Mouse (Mus musculus) testis, postnatal 10 days (tissue): ENCODE results near the gene Adcy5.

Experiments used
- DNase-seq: peaks from one replicate; pipeline ENCODE4 v3.0.0; 2021; ENCODE audit warnings: low spot score

Adcy5 gene

DNA sequence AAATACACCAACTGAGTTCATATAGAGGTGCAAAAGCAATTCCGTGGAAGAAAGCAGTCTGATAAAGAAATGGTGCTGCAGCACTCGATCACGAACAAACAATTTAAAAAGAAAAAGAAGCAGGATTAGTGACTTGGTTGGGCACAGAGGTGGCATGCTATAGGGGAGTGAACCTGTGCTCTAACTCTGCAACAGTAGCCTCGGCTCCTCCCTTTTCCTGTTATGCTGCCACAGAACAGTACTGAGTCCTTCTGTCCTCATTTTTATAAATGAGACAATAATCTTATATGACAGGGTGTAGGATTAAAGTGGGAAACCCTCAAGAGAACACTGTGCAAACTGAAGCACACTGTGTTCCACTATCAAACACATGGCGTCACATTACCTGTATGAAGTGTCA, 162.8 kb downstream of the Adcy5 start:
- no peak for DNase-seq

DNA sequence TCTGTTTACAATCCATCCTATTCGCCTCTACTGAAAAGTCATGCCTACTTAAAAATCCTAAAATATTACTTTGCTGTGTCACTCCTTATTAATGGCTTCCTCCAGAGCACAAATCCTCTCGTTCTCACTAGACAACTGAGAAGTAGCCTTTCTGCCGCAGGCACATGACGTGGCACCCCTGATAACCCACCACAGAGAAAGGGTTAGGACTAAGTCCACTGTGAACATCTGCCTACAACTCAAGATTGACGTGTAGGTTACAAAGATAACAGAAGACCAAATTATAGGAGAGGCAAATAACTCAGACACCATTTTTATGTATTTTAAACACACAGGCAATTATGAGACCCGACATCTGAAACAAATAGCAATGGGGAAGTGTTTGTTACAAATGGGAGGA, 163.7 kb downstream of the Adcy5 start:
- DNase-seq, result no peak

DNA sequence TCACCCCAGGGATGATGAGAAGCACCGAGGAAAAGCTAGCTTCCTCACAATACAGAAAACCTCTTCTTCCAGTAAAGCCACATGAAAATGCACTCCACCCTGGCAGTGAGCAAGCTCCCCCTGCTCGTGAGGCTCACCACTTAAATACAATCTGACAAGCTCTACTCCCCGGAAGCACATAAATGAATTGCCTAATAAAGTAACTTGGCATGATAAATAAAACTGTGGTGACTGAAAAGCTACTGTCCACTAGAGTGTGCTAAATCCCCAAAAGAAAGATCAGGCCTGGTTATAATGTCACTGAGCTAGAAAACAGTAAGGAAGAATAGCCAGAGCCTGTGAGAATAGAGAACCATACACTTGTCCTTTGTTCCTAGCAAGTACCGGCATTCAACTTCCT, 164.7 kb downstream of the Adcy5 start:
- DNase-seq, result no peak

- no peak for DNase-seq
These were observed 165.1 kb downstream of the Adcy5 start for GRCm38 (mm10) chr16:35319773-35320172.

- DNase-seq, result no peak
These were observed 175.8 kb downstream of the Adcy5 start for GRCm38 (mm10) chr16:35330451-35330850.
